Mouse (Mus musculus) hematopoietic stem cell, adult 5-6 weeks (primary cell): ENCODE data around the gene Commd1. TPM values are rescaled to one million over a fixed set of nuclear protein-coding genes. Genes with fewer than 3 reads are reported as not detected.

ENCODE experiments used
- ATAC-seq, 2 experiments: fragments of 125-278 bp in 1 of 2; replicated peaks in 1 of 2; 2 replicates each; pipeline ENCODE4 v1.8.0; 2016 to 2017; ENCODE audit warnings: inconsistent platforms in 2 of 2, mild to moderate bottlenecking in 2 of 2, moderate number of reproducible peaks in 2 of 2, low read depth in 1 of 2, moderate TSS enrichment in 1 of 2; ENCODE audit not compliant: low FRiP score in 2 of 2, poor library complexity in 2 of 2, severe bottlenecking in 2 of 2, insufficient read depth in 1 of 2, low TSS enrichment in 1 of 2
- total RNA-seq: library from RNA; stranded (forward); fragments of 172-1452, 232-1000 nt; gene quantifications from 2 replicates; pipeline ENCODE4 v1.2.3, GENCODE M21; 2017

Gene Commd1
- total RNA-seq, 1 experiment from 2014 or later = 66.7 TPM

DNA sequence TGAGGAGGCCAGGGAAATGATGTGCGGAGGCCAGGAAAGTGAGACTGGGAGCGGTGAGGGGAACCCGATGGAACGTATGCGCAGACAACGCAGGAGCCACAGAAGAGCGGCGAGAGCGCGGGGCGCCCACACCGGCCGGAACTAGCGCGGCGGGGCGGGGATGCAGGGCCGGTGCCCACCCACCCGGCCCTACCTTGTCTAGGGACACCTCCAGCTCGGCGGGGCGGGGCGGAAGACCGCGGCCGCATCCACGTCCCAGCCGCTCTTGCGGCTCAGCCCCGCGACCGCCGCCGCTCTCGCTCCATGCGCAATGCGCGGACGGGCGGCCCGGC is 122.9 kb downstream of the Commd1 start:
- ATAC-seq = peak in 1 of 2 experiments; percentile 3; a peak in 2 of 4 replicates

DNA sequence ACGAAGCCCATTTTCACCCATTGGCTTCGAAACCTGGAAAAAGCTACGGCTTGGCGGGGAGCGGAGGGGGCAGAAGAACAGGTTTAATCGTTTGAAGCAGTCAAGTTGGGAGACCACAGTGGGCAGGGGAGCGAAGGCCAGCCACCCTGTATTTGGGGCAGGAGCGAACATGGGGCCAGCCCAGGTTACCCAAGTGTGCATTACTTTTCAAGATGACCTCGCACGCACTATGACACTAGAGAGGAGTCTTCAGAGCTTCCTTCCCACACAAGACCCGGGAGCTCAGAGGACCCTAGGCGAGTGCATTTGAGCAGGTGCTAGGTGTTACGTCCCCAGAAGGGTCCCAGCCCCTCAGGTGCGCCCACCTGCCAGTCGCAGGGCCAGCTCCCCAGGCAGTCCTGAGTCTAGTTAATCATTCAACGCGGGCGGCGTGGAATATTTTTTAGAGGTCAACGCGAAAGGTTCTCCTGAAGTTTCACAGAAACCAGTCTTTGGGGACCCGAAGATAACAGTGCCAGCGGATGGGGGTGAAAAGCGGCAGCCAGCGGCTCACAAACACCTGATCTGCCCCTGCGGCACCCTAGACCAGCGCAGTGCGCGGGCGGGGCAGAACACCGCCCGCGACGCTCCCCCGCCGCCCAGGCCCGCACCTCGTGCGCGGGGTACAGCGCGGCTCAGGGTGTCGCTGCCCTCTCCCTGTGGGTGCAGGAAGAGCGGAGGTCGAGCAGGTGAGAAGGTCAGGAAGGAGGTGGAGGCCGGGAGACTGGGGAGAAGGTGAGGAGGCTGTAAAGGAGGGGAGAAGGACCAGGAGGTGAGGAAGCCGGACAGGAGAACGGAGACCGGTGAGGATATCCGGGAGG is 123.5 kb downstream of the Commd1 start:
- 0 out of 4 replicates have a peak, but pooled peaks of 1 of the 2 experiments have one; percentile 11 for ATAC-seq

DNA sequence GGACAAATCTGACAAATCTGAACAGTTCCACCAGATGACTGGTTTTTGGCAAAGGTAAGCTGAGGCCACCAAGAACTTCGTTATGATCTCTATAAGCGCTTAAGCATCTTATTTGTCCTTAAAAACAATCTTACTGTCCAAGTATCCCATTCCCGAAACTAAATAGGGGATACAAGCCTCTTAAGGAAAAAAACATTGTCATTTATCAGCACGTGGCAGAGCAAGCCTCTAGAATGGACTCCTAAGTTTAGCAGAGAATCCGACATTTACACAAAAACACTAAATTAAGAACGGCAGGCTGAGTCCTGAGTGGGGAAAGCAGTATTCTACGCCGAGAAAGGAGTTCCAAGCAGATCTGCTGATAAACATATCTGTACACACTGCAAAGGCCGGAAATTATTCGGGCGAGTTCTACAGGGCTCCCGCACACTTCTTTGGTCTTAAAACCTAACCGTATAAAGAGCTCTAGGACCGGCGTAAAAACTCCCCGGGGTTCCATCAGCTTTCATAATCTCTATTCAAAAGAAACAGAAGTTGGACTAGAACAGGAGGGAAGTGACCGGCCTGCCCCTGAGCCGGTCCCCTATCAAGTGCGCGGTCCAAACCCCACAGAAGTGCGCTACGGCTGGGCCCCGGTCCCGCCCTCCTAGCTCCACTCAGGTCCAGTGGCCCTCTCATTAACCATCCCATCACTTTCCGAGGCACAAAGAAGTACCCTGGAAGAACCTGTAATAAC is 124.3 kb downstream of the Commd1 start:
- ATAC-seq = peak; percentile 12 to 14; a peak in 1 of 4 replicates

DNA sequence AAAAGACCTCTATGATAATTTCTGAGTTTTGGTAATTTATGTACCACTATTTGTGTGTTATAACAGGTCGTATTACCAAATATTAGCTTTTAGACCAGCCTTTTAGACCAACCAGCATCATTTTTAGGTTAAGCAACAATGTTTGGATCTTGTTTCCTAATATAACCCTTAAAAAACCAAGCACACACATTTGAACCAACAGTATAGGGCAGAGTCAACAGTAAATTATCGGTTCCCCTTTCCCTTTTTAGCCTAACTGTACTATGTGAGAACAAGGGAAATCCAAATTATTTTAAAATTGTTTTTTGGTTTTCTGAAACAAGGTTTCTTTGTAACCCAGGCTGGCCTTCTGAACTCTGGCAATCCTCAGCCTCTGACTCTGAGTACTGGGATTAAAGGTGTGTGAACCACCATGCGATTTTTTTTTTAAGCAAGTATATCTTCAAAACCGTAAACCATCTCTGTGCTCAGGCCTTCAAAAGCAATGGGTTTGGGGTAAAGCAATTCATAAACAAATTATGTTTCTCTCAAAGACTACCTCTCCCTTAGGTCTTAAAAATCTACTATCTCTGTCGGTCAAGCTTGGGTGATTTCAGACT is 125.0 kb downstream of the Commd1 start:
- no peak for ATAC-seq

DNA sequence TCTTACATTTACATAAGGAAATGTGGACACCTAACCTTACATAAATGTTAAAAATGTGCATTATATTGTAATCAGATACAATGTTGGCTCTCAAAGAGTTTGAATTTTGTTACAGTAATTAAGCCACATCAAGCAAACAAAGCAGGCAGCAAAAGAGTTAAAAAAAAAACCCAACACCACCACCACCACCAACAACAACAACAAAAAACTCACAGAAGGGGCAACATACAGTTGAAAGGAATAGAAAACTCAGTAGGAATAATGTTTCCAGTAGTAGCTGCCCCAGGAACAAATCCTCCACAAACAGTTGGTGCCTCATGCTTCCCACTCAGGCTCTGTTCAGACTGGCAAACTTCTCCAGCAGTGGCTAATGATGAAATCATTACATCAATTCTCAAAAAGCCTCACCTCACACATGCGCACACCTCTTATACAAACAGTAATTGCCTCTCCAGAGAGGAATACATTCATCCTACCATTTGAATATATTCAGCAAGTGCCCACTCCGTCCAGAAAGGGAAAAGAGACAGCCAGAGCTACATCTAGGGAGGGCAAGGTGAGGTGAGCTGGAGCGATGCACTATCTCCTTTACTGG is 125.7 kb downstream of the Commd1 start:
- no peak for ATAC-seq

DNA sequence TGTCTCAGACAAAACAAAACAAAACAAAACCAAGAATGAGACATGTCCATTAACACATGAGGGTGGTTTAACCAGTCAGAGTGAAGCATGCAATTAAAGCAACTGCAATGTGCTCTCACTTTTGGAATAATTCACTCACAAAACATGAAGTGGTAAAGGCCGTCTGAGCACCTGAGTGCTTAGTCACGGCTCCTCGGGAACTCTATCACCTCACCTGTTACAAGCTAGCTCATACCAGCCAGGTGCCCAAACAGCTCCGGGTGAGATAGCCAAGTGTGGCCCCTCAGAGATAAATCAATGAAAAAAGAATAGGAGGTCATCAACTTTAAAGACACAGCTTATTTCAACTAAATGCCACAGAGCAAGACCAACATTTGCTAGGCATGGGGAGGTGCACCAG is 127.6 kb downstream of the Commd1 start:
- no peak for ATAC-seq

DNA sequence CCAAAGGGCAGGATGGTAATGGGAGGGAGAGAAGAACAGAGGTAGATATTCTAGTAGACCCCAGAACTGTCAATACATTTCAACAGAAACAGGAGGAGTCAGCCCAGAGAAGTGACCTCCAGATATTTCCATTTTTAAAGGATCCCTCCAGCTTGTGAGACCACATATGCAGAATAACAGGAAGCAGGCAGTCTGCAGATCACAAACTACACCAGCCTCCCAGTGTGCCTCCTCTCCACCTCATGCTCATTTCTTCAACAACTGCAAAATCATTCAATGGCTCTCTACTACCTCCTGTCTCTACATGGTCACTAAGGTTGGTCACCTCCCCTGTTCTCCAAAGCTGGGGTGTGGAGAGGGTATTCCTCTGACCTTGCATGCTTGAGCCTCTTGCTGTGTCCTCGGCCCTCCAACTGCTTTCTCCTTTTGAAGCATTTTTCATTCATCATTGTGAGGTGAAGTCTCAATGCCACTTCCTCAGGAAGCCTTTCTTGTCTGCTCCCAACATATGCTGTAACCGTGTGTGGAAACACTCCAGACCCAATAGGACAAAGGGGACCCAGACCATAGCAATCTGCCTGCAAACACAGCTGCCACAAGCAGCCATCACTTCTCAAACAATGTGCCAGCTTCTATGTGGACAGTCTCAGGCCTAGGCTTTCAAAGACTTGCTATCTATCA is 128.6 kb downstream of the Commd1 start:
- ATAC-seq = peak; percentile 73 to 80

DNA sequence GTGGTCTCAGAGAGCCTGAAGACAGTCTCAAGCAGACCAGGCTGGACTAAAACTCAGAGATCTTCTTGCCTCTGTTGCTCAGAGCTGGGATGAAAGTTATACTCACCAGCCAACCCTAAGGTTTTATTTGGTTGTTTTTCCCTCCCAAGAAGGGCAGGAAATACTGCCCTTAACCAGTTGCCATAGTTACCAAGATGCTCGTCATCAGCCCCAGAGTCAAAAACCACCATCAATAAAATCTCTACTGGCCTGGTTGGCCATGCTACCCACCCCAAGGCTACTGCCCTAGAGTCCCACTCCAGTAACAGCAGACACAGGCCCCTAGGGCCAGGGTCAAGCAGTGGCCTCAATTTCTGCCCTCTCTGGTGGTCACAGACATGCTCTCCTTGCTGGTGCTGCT is 129.7 kb downstream of the Commd1 start:
- ATAC-seq = no peak

DNA sequence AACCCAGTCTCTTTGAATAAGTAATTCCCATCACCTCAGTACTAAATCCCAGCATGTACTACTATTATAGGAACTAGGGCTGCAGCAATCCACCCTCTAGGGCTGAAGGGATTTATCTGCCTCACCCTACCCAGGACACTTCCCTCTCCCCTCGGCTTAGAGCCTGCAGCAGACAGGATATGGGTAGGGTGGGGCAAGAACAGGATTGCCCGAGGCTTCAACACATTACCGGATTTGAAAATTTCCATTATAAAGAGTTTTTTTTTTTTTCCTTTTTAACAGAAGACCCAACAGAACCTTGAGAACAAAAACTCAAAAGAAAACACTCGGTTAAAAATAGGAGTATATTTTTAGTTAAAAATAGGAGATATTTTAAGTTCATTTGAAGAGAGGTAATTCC is 130.8 kb downstream of the Commd1 start:
- ATAC-seq = no peak

DNA sequence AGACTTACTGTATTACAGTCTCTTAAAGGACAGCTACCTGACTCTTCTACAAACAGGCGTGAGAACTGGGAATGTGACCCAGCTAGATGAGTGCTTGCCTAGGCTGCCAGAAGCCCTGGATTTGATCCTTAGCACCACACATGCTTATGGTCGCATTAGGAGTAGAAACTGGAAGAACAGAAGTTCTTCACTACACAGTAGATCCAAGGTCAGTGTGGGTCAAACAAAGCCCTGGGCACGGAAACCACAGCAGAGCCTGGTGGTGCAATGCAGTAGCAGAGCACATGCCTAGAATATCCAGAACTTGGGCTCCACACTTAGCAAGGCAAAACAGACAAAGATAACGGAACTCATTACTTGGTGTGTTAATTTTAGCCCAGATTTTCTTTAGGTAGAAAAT is 132.1 kb downstream of the Commd1 start:
- no peak for ATAC-seq

DNA sequence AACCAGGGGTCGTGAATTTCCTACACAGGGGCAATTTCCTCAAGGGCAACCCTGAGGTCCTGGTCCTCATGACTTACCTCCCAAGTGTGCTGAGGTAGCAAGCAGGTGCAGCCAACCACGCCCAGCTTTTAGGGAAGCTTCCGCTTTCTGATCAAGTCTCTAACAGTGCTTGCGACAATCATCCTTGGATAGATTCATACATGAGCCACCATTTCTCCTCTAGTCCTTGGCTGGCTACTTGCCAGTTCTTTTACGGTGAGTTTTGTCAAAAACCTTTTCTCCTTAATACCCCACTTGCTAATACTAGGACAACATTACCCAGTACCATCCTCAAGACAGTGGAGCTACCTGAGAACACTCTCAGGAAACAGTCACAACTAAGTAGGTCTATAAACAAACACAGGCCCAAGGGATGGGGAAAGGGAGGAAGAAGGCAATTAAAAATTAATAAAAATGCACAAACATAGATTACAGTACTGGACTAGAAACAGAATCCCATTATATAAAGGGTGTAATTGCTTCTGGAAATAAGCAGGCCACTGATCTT is 133.5 kb downstream of the Commd1 start:
- ATAC-seq = no peak

DNA sequence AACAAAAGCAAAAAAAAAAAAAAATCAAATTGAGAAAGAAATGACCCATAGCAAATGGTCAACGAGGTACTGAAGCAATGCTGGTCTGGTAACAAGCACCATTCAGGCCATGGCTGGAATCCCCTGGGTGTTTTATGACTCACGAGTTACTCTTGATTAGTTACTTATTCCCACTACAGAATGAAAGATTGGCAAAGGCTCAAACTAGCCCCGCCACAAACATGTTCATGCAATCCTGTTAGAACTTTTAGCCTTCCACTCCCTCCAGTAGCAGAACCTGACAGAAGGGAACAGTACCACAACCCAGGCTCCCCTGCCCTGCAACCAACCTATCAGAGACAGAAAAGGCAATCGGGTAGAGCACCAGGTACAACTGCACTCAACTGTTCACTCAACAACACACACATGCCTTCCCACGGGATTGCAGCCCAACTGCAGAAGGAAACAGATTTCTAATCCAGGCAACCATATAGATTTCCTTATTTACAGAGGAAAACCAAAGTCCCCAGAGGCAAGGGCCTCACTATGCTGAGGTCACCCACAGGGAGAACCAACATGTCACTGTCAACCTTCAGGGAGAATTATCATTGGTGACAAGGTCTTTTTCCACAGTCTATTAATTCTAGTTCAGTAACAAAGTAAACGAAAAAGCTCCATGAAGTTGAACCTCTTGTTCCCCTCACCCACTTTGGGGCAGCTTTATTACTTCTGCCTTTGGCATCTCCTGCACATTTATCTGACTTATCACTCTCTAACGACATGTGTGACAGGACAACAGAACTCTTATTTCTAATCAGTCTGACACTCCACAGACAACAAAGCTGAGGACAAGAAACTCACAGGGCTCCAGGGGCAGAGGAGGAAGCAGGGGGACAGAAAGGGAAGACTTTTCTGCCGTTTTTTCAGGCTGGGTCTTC is 134.2 kb downstream of the Commd1 start:
- ATAC-seq = no peak

DNA sequence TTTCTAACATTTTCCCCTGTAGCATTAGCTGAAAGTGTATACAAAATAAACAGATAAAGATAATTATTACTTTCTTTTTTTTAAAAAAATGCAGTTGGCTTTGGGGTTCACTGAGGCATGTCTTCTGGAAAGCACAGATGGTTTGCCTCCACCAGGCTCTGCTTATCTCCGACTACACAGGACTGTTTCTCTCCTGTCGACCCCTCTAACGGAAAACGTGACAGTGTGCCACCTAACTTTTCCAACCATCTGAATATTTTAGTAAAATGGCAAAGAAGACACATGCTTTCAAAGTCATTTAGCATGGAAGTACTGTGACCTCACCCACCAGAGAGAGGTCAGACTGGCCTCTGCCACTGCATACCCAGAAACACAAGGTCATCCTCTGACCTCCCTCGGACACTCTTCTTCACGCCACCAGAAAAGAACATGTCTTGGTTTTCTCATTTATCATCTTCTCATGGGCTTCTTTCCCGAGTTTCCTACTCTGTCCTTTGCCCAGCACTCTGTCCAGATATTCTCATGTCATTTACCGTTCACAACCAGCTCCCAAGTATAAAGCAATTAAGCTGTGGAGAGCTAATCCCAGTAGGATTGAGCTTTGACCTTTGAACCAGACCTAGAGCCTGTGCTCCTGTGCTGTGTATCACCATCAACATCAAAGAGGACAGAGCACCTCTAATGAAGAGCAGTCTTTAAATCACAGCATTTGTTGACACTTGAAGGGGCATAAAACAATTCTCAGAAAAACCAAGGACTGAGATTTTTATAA is 135.0 kb downstream of the Commd1 start:
- no peak for ATAC-seq
